Mouse (Mus musculus): ENCODE data around the gene Gm2696.

DNA sequence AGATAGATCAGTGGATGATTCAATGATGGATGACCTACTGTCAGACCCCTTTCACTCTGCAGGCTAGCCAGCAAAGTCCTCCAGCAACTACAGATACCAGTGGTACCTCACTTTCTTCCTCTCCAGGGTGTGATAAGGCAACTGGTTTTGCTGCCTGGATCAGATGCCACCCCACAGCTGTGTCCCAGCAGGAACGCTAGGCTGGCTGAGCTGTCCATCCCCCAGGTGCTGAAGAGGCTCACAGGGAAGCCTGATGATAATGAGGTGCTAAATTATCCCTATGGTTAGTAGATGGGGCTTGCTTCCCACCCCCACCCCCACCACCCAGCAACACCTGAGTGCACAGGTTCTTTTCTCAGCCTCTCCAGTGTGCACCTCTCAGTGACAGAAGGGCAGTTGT, 53.1 kb downstream of the Gm2696 start:
- TF ChIP-seq GATA1 (IDR thresholded peaks at IDR 0.05; ENCODE audit: low read length) (no peak), TAL1 (IDR thresholded peaks at IDR 0.05; ENCODE audit: low read length) (no peak)

Data from erythroblast, embryonic 14.5 days (primary cell).